Mouse (Mus musculus): ENCODE measurements around the gene Capn2. TPM values are rescaled to one million over a fixed set of nuclear protein-coding genes. Genes with fewer than 3 reads are reported as not detected.

Gene Capn2
- total and polyA plus RNA-seq, 2 experiments from 2014 or later, result 67.5 to 76.3 TPM

GRCm38 (mm10) chr1:182542110-182542509, 24.7 kb upstream of the Capn2 start:
- 80% methylated on average over 5 of the region's 5 CpGs for WGBS
- Histone ChIP-seq H3K9ac (no peak overlapping the region), H3K36me3 (ENCODE audit: insufficient read depth) (no peaks in the 10 kb centered on the region), H3K27ac (ENCODE audit: low read depth, low read length) (no peak overlapping the region), H3K27me3 (ENCODE audit: insufficient read depth, low read length) (no peaks in the 10 kb centered on the region), H3K9me3 (ENCODE audit: low read length) (no peaks in the 10 kb centered on the region), H3K4me3 (ENCODE audit: low read depth, low read length) (no peak overlapping the region), H3K4me2 (ENCODE audit: low read depth) (no peak overlapping the region), H3K4me1 (ENCODE audit: insufficient read depth) (no peaks in the 10 kb centered on the region)
- ATAC-seq, result no peak
- DNase-seq, result no peak
- no peak for TF ChIP-seq CTCF (IDR thresholded peaks at IDR 0.05; ENCODE audit: low read depth)

- H3K4me2 ChIP-seq (ENCODE audit: low read depth), result peak overlapping the region; percentile 64
- H3K27me3 ChIP-seq (ENCODE audit: insufficient read depth, low read length), result no peaks in the 10 kb centered on the region
- no peaks in the 10 kb centered on the region for H3K9me3 ChIP-seq (ENCODE audit: low read length)
- 16% methylated on average over 9 of the region's 9 CpGs for WGBS
- H3K36me3 ChIP-seq (ENCODE audit: insufficient read depth), result no peaks in the 10 kb centered on the region
- peak; percentile 76 for TF ChIP-seq CTCF (IDR thresholded peaks at IDR 0.05; ENCODE audit: low read depth)
- peak overlapping the region; percentile 81 for H3K27ac ChIP-seq (ENCODE audit: low read depth, low read length)
- peak; percentile 95 for DNase-seq
- peak overlapping the region; percentile 44 for H3K4me3 ChIP-seq (ENCODE audit: low read depth, low read length)
- peak overlapping the region; percentile 63 for H3K9ac ChIP-seq
- no peaks in the 10 kb centered on the region for H3K4me1 ChIP-seq (ENCODE audit: insufficient read depth)
- peak; percentile 97 for ATAC-seq
Observed at GRCm38 (mm10) chr1:182539023-182539940, 21.9 kb upstream of the Capn2 start.

GRCm38 (mm10) chr1:182535080-182535481, 17.7 kb upstream of the Capn2 start:
- no peak for DNase-seq
- no peaks in the 10 kb centered on the region for H3K27me3 ChIP-seq (ENCODE audit: insufficient read depth, low read length)
- no peak overlapping the region for H3K4me3 ChIP-seq (ENCODE audit: low read depth, low read length)
- H3K27ac ChIP-seq (ENCODE audit: low read depth, low read length), result no peak overlapping the region
- H3K4me1 ChIP-seq (ENCODE audit: insufficient read depth), result no peaks in the 10 kb centered on the region
- 89% methylated on average over 3 of the region's 3 CpGs for WGBS
- no peaks in the 10 kb centered on the region for H3K36me3 ChIP-seq (ENCODE audit: insufficient read depth)
- no peak overlapping the region for H3K9ac ChIP-seq
- TF ChIP-seq CTCF (IDR thresholded peaks at IDR 0.05; ENCODE audit: low read depth), result no peak
- H3K4me2 ChIP-seq (ENCODE audit: low read depth), result no peak overlapping the region
- ATAC-seq, result no peak
- H3K9me3 ChIP-seq (ENCODE audit: low read length), result no peaks in the 10 kb centered on the region

- no peaks in the 10 kb centered on the region for H3K36me3 ChIP-seq (ENCODE audit: insufficient read depth)
- no peak for TF ChIP-seq CTCF (IDR thresholded peaks at IDR 0.05; ENCODE audit: low read depth)
Observed at GRCm38 (mm10) chr1:182533583-182533982, 16.2 kb upstream of the Capn2 start.

GRCm38 (mm10) chr1:182527921-182528858, 10.8 kb upstream of the Capn2 start:
- Histone ChIP-seq H3K4me3 (ENCODE audit: low read depth, low read length) (no peak overlapping the region), H3K4me1 (ENCODE audit: insufficient read depth) (no peaks in the 10 kb centered on the region), H3K27ac (ENCODE audit: low read depth, low read length) (no peak overlapping the region), H3K36me3 (ENCODE audit: insufficient read depth) (no peaks in the 10 kb centered on the region), H3K27me3 (ENCODE audit: insufficient read depth, low read length) (no peaks in the 10 kb centered on the region; the same call in 1 of the 2 replicates), H3K9ac (no peak overlapping the region), H3K9me3 (ENCODE audit: low read length) (no peaks in the 10 kb centered on the region), H3K4me2 (ENCODE audit: low read depth) (peak overlapping the region; percentile 14)
- ATAC-seq (peak; percentile 36), DNase-seq (no peak)
- no peak for TF ChIP-seq CTCF (IDR thresholded peaks at IDR 0.05; ENCODE audit: low read depth)
- 6% methylated on average over 19 of the region's 19 CpGs for WGBS

More at GRCm38 (mm10) chr1:182533583-182533982, 16.2 kb upstream of the Capn2 start:
- Histone ChIP-seq H3K27me3 (ENCODE audit: insufficient read depth, low read length) (no peaks in the 10 kb centered on the region), H3K9me3 (ENCODE audit: low read length) (no peaks in the 10 kb centered on the region), H3K4me2 (ENCODE audit: low read depth) (no peak overlapping the region), H3K9ac (no peak overlapping the region), H3K4me3 (ENCODE audit: low read depth, low read length) (no peak overlapping the region), H3K4me1 (ENCODE audit: insufficient read depth) (no peaks in the 10 kb centered on the region), H3K27ac (ENCODE audit: low read depth, low read length) (no peak overlapping the region)
- 64% methylated on average over 3 of the region's 3 CpGs for WGBS
- DNase-seq (peak; percentile 13), ATAC-seq (peak; percentile 54)

- H3K4me2 ChIP-seq (ENCODE audit: low read depth), result no peak overlapping the region
- 45% methylated on average over 13 of the region's 13 CpGs for WGBS
- ATAC-seq (no peak), DNase-seq (no peak)
- H3K9me3 ChIP-seq (ENCODE audit: low read length), result no peaks in the 10 kb centered on the region
- no peaks in the 10 kb centered on the region for H3K4me1 ChIP-seq (ENCODE audit: insufficient read depth)
- no peak for TF ChIP-seq CTCF (IDR thresholded peaks at IDR 0.05; ENCODE audit: low read depth)
- no peak overlapping the region for H3K27ac ChIP-seq (ENCODE audit: low read depth, low read length)
- no peaks in the 10 kb centered on the region; the same call in 1 of the 2 replicates for H3K27me3 ChIP-seq (ENCODE audit: insufficient read depth, low read length)
- no peak overlapping the region for H3K4me3 ChIP-seq (ENCODE audit: low read depth, low read length)
- H3K36me3 ChIP-seq (ENCODE audit: insufficient read depth), result no peaks in the 10 kb centered on the region
- no peak overlapping the region for H3K9ac ChIP-seq
Observed at GRCm38 (mm10) chr1:182527261-182527766, 9.9 kb upstream of the Capn2 start.
